Mouse (Mus musculus): Measurements from ENCODE around the gene Rxfp4.
A peak's percentile ranks its signal among the peaks of the same experiment; 100 is the strongest.

The Rxfp4 gene

DNA sequence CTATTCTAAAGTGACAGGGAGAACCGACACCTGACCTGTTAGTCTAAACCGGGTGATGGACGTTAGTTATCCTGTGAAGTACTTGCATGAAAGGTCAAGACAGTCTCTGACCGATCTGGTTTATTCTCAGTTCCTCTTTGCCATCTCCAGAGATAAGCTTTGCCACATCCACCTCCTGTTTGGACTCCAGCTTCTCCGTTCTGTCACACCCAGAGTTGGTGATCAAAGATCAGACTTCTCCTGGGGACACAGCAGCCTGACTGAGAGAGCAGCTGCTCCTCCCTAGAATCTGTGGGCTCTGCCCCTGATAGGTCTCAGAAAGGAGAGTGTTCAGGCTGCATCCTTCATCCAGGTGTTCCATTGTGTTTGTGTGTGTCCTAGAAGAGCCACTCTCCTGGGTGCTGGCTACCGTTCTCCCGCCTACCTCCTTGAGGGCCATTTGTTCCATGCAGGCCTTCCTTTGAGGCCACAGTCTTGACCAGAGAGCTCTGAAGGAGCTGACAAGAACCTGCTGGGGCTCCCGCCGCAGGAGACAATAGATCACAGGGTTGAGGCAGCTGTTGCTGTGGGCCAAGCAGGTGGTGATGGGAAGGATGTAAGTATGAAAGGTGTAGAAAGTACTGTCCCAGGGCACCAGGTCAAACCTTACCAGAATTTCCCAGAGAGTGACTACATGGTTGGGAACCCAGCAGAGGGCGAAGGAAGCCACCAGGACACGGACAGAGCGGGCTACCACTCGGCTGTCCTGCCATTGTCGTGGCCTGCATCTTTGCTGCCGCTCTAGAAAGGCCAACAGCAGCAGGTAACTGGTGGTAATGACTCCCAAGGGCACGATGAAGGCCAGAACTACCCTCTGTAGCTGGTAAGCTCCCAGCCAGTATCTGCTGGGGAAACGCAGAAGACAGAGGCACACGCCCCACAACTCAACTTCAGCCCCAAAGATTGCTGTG is 998 bp downstream of the Rxfp4 start:
- DNase-seq (ENCODE audit: low read depth, low spot score), result no peak

DNA sequence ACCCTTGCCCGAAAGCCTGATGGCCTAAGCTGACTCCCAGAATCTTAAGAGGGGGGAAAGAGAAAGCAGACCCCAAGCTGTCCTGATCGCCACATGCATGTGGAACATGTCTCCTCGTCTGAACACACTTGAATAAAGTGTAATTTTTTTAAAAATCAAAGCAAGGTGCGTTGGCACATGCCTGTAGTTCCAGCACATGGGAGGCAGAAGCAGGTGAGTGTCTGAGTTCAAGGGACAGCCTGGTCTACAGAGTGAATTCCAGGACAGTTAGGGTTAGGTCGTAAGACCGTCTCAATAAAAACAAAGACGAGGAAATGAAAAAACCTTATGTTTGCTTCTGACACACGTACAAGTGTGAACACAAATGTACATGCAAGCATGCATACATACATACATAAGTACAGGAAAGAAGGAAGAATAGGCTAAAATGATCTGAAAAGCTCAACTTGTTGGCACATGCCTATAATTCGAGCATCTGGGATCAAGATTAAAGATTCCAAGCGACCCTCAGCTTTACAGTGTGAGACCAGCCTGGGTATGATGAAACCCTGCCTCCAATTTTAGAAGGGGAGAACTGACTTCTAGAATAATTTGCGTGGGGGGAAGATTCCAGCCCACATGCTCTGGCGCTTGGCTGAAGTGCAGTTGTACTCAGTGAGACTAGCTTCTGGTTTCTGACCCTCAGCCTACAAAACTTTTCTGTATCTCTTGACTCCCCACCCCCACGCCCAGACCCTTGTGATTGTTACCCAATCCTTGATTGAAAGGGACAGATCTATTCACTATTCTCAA is 2.0 kb downstream of the Rxfp4 start:
- no peak for DNase-seq (ENCODE audit: low read depth, low spot score)

DNA sequence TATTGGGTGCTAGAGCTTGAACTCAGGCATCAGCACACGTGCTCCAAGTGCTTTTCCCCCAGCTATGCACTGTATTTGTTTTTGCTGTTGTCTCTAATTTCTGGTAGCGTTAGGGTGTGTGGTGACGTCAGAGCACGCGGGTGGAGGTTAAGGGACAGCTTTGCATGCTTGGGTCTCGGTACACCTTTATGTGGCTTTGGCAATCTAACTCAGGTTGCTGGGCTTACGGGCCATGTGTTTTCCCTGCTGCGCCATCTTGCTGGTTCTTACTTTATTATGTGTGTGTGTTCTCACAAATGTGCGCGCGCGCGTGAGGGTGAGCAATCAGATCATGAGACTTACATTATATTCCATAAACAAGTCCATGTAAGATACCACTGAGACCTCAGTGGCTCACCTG is 3.0 kb downstream of the Rxfp4 start:
- DNase-seq (ENCODE audit: low read depth, low spot score), result no peak

DNA sequence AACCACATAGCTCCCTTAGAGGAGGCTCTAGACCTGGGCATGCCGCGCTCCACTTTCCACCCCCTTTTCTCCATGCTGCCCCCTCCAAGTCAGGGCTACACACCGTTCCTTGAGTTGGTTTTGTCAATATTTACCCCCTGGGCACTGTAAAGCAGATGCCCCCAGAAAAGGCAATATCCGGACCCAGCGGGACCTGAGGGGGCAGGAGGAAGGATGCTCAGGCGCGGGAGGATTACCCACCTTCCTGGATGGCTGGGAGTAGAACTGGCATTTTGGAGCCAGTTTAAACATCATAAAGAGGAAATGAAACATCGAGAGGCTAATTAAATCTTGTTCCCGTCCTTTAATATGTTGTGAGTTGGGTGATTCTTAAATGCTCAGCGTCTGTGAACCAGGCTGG is 3.8 kb downstream of the Rxfp4 start:
- DNase-seq (ENCODE audit: low read depth, low spot score), result no peak

DNA sequence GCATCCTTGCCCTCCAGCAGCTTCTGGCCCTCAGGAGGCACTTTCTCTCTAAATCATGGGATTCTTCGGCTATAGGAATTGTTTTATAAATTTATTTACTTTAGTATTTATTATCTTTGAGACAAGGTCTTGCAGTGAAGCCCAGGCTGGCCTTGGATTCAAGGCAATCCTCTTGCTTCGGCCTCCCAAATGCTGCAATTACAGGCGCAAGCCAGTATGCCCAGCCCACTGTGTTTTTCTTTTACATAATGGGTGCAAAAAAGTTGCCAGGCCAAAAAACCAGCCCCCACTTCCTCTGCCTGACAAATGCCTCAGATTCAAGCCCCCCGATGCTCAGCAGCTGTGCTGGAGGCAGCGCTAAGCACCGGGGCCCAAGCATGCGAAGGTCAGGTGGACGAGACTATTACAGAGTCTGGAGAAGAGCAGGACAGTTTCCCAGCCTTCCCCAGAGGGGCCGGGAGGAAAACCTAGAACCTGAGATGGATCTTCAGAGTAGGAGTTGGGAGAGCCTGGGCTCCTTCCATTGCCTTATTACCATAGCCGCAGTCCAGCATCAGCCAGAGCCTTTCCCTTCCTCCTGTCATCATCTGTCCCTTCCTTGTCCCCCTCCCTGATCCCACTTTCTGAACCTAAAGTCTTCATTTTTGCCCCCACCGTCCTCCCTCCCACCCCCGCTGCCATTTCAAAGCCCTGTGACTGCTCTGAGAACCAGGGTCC is 4.3 kb downstream of the Rxfp4 start:
- no peak for DNase-seq (ENCODE audit: low read depth, low spot score)

DNA sequence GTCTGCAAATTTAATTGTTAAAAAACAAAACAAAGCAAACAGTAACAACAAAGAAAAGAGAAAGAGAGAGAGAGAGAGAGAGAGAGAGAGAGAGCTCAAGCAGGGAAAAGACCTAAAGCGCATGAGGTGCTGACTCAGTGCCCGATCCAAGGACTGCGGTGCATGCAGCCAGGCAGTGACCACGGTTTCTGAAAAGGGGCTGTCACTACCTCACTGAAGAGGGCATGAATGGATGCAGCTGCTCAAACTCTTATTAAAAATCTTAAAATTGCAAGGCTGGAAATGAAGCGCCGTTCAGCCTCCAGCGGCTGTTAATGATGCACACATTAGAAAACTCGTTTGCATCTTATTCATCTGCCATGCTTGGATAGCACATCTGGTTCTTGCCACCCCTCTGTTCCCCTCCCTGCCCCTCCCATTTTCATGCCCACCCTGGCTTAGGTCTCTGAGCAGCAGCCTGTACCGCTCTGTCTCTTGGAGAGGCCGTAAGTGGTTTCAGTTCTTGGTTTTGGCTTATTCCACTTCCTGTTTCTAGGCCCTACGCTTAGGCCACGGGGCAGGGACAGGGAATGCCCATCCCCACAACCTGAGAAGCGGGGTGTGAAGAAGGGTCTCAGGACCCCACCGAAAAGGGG is 5.0 kb downstream of the Rxfp4 start:
- DNase-seq (ENCODE audit: low read depth, low spot score), result peak; percentile 4

DNA sequence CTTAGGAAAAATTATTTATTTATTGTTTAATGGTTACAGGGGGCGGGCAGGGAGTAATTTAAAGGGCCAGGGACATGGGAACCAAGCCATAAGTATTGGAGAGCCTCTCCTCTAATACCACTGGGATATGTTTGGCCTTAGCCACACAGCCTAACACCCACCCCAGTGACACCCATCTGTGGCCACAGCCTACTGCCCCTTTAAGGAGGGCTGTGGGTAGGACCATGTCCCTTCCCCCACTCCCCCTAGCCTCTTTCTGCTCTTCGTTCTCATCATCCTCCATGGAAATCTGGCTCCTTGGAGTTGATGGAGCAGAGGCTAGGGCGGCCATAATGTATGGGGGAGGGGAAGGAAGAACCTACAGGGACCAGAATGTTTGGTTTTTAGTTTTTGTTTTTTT is 5.9 kb downstream of the Rxfp4 start:
- no peak for DNase-seq (ENCODE audit: low read depth, low spot score)

DNA sequence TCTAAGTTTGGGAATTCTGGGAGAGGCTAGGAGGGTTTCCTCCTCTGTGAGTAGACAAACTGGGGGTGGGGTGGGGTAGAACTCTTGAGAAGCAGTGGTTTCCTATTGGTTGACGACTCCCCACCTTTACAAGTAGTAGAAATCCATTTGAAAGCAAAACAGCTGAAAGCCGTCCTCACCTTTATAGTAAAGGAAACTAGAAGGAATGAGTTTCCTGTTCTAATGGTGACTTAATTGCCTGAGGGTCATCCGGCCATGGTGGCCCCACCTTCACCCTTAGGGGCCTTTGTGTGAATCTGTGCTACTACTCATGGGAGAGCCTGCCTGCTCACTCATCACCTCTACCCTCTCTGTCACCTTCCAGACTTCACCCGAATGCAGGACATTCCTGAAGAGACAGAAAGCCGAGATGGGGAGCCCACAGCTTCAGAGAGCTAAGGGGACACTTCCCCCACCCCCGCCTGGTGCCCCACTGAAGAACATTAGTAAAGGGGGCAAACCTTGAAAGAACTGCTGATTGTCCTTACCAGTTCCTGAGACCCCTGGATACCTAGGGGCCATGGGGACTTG is 6.4 kb downstream of the Rxfp4 start:
- no peak for DNase-seq (ENCODE audit: low read depth, low spot score)

DNA sequence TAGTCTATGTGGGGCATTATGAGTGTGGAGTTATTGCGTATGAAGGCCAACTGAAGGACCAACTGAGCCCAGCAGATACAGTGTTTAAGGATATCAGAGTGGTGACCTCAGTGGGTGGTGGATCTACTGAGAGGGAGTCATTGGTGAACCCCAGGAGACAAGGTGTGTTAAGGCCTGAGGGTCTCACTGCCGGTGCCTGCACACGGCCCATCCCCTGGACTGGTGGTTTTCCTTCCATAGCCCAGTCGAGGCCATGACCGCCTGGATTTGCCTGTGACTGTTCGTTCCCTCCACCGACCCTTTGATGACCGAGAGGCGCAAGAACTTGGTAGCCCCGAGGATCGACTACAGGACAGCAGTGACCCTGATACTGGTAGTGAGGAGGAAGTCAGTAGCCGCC is 7.0 kb downstream of the Rxfp4 start:
- no peak for DNase-seq (ENCODE audit: low read depth, low spot score)

DNA sequence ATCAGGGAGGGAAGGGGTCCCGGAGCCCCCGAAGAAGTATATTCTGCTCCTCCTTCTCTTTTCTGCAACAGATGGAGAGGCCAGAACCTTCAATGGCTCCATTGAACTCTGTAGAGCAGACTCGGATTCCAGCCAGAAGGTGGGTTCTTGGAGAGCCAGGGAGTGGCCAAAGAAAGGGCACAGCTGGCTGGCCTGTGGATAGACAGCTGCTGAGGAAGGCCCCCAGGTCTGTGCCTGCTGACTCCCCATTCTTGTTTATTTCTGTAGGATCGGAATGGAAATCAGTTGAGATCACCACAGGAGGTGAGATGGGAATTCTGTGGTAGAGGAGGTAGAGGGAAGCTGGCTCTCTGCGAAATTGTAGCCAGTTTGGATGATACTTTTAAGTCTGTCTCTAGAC is 9.9 kb downstream of the Rxfp4 start:
- no peak for DNase-seq (ENCODE audit: low read depth, low spot score)

DNA sequence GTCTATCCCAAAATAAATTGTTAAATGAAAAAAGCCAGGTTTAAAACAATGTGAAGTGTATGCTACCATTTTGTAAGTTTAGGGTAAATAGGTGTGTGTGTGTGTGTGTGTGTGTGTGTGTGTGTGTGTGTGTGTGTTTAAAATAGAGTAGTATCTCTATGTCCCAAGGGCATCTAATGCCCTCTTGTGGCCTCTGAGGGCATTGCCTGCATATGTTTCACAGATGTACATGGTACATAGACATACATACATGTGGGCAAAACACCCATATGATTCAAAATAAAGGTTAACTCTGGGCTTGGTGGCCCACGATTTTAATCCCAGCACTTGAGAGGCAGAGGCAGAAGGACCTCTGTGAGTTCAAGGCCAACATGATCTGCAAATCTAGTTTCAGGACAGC is 12.3 kb downstream of the Rxfp4 start:
- peak; percentile 12 for DNase-seq (ENCODE audit: low read depth, low spot score)

DNA sequence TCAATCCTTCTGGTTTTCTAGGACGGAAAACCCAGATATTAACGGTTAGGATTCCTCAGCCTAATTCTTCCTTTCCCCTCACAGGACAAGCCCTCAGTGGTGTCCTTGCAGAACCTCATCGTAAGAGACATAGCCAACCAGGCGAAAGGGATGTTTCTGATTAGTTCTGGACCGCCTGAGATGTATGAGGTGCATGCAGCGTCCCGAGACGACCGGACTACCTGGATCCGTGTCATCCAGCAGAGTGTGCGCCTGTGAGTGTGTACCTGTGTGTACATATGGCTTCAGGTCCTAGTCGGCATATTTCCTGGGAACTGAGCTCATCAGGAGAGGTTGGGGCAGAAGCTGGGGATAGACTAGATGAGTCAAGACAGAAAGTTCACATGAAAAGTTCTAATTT is 13.7 kb downstream of the Rxfp4 start:
- no peak for DNase-seq (ENCODE audit: low read depth, low spot score)

DNA sequence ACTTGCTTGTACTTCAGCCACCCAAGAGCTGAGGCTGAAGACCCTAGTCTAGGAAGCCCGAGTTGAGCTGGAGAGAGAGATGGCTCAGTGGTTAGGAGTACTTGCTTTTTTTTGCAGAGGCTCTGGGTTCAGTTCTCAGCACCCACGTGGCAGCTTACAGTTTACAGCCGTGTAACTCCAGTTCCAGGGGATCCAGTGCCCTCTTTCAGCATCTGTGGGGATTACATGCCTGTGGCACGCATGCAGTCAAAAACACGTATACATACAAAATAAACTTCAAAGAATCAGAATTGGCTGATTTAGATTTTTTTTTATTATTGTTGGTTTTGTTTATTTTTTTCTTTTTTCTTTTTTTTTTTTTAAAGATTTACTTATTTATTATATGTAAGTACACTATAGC is 15.8 kb downstream of the Rxfp4 start:
- DNase-seq (ENCODE audit: low read depth, low spot score), result no peak

DNA sequence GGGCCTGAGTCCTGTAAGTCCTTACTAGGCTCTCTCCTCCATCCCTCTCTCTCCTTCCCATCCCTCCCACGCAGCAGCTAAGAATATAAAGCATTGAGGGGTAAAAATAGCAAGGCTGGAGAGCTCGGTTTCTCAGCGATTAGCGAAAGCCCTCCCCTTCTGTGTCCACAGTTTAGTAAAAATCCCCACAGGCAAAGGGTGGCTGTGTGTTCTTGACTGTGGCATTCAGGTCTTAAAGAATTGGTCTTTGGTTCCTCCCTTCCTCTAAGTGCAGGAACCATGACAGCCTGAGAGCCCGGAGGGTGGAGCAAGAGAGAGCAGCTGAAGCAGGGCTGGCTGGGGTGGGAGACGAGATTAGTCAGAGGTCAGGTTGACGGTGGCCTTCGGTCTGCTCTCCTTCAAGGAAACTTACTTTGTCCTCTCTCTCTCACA is 16.4 kb downstream of the Rxfp4 start:
- no peak for DNase-seq (ENCODE audit: low read depth, low spot score)

DNA sequence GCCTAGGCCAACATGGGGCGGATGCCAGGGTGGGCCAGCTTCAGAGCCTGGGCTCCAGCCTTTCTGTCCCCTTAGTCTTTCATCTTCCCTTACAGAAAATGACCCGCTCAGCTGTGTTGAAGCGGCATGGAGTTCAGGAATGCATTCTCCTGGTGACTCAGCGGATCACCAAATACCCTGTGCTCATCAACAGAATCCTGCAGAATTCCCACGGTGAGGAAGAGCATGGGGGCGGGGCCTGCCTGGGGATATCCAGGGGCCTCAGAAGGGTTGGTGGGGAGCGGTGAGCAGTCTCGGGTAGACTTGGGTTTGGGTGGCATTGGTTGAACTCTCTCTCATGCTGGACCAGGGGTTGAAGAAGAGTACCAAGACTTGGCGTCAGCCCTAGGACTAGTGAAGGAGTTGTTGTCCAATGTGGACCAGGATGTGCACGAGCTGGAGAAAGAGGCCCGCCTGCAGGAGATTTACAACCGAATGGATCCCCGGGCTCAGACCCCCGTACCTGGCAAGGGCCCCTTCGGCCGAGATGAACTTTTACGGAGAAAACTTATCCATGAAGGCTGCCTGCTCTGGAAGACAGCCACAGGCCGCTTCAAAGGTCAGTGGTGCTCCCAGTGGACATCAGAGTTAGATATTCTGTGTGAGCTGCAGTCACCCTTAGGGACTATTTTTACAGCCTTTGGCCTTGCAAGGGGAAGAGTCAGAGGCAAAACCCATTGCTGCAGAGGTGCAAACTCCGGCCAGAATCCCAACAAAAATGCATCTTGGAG is 17.3 kb downstream of the Rxfp4 start:
- no peak for DNase-seq (ENCODE audit: low read depth, low spot score)

DNA sequence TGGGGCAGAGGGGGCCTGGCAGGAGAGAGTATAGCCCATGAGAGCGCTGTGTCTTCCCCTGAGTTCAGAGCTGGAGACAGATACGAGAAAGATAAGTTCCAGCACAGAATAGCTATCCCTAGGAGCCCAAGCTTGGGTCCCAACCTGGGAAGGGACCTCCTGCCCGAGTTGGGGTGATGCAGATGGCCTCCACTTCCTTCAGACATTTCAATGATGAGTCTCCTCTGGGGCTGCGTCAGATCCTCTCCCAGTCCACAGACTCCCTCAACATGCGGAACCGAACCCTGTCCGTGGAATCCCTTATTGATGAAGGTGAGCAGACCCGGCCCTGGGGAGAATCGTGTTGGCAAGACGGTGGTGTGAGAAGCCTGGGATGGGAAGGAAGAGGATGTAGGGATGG is 19.9 kb downstream of the Rxfp4 start:
- no peak for DNase-seq (ENCODE audit: low read depth, low spot score)

DNA sequence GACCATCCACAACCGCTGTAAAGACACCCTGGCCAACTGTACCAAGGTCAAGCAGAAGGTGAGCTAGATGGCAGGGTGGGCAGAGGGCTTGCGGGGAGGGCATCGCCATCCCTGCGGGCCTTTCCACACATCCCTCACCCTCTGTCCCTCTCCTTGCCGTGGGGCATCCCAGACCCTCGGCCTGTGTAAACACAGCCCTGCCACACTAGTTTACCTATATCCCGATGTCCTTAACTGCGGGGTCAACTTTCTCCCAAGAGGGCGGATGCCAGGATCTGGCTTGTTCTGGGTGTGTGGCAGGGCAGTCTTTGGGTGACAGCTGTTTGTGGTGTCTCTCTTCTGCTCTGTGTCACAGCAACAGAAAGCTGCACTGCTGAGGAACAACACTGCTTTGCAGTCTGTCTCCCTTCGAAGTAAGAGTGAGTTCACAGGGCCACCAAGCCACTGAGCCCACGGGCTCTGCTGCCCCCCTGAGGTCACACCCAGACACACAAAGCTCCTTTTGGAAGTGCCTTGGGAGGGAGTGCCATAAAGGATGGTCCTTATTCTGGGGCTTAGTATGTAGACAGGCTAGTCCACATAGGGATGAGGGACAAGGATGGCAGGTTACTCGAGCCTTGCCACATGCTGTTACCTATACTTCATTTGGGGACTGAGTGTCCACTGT is 20.9 kb downstream of the Rxfp4 start:
- DNase-seq (ENCODE audit: low read depth, low spot score), result no peak

DNA sequence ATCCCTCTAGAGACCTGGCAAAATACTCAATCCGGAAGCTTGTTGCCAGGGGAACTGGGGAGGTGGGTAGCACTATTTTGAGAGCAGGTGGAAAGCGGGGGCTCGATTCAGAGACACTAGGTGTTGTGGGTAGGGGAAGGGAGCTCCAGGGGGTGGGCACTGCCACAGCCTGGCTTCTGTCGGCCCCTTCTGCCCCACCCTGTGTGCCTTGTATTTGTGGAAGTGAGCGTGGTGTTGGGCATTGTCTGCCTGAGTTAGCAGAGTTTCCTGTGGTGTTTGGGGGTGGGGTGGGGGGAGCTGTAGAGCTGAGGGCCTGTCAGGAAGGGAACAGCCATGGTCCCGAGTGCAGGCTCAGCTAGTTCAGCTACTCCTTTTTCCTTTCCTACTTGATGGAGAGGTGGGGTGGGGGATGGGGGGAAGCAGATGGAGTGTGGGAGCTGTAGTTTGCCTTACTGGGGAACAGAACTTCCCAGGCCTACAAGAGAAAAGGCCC is 22.0 kb downstream of the Rxfp4 start:
- no peak for DNase-seq (ENCODE audit: low read depth, low spot score)

DNA sequence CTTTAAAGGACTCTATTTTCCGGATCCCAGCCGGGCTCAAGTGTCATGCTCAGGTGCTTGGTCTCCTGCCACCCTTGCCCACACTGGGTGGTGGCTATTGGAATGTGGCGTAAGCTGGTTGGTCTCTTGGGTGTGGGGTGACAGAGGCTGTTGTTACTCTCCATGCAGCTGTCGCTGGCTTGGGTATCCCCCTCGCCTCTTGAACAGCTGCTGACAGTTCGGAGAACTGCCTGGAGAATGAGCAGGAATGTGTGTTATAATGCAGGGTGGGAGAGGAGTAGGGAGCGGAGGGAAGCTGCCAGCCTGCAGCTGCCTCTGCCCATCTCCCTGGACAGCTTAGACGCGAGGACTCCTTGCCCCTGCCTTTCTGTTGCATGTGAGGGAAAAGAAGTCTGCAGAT is 22.9 kb downstream of the Rxfp4 start:
- DNase-seq (ENCODE audit: low read depth, low spot score), result no peak

DNA sequence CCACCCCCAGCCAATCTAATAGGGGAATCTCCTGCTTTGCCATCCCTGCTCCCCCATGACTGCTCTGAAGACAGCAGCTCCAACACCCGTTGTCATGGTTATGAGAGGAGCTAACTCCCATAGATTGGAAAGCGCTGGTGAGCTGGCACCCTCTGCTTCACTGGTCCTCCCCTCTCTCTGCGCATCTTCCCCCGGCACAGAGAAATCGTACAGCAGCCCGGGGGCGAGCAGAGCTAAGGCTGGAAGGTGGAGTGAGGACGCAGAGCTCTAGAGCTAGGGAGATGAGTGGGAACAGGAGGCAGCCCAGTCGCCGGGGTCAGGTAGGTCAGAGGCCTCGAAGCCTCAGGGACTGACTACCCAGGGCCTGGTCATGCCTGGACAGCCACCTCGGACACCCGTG is 23.7 kb downstream of the Rxfp4 start:
- DNase-seq (ENCODE audit: low read depth, low spot score), result no peak
